Mouse (Mus musculus) heart, embryonic 11.5 days (tissue): ENCODE measurements around the gene Hsd17b1. TPM values are rescaled to one million over a fixed set of nuclear protein-coding genes. Genes with fewer than 3 reads are reported as not detected.

Experiments
- ATAC-seq: fragments of 200-750 bp; cut with Nextera tagmentation; replicated peaks from 2 replicates; pipeline ENCODE4 v1.8.0; 2017; ENCODE audit warnings: moderate library complexity; ENCODE audit not compliant: insufficient number of reproducible peaks, low FRiP score, low TSS enrichment
- H3K27ac ChIP-seq: fragments of 300-500 bp; sonication (generic); 2 replicates; pipeline ENCODE4 v1.5.1; 2014; ENCODE audit warnings: mild to moderate bottlenecking, low read depth, low read length
- H3K27me3 ChIP-seq: fragments of 300-500 bp; sonication (generic); 2 replicates; pipeline ENCODE4 v1.6.1; 2014; ENCODE audit warnings: mild to moderate bottlenecking, low read length, mixed read lengths; ENCODE audit not compliant: control insufficient read depth, insufficient read depth
- H3K36me3 ChIP-seq: fragments of 300-500 bp; sonication (generic); 2 replicates; pipeline ENCODE4 v1.6.1; 2014; ENCODE audit warnings: mild to moderate bottlenecking, low read length, moderate library complexity, mixed read lengths; ENCODE audit not compliant: control insufficient read depth, insufficient read depth
- H3K4me1 ChIP-seq: fragments of 300-500 bp; sonication (generic); 2 replicates; pipeline ENCODE4 v1.6.1; 2014; ENCODE audit warnings: low read length; ENCODE audit not compliant: control insufficient read depth, insufficient read depth
- H3K4me2 ChIP-seq: fragments of 300-500 bp; sonication (generic); 2 replicates; pipeline ENCODE4 v1.6.1; 2014; ENCODE audit warnings: mild to moderate bottlenecking, moderate library complexity
- H3K4me3 ChIP-seq: fragments of 300-500 bp; sonication (generic); 2 replicates; pipeline ENCODE4 v1.5.1; 2014; ENCODE audit warnings: low read depth, low read length
- H3K9ac ChIP-seq: fragments of 300-500 bp; sonication (generic); 2 replicates; pipeline ENCODE4 v1.6.1; 2014; ENCODE audit warnings: mild to moderate bottlenecking, low read depth, low read length, moderate library complexity
- H3K9me3 ChIP-seq: fragments of 300-500 bp; sonication (generic); replicated peaks from 2 replicates; pipeline ENCODE4 v1.6.1; 2016; ENCODE audit warnings: low read length; ENCODE audit not compliant: control insufficient read depth
- WGBS: fragments of 180-500 bp; shearing (Covaris S2); extraction: QIAGEN DNeasy Blood & Tissue Kit; methylation state at CpG from one replicate; pipeline ENCODE4 v1.1.7; 2014; ENCODE audit not compliant: insufficient replicate concordance; 5-methylcytosine and 5-hydroxymethylcytosine counted together
- polyA plus RNA-seq: library from polyadenylated mRNA; unstranded; fragments of >200 nt; fragmentation: Nextera tagmentation; extraction: Ambion mirVana; gene quantifications from 2 replicates; pipeline ENCODE4 v1.2.1, GENCODE M21; 2014

Hsd17b1 gene
- 0.11 TPM in 1 of 2 replicates, not detected in the other for polyA plus RNA-seq

DNA sequence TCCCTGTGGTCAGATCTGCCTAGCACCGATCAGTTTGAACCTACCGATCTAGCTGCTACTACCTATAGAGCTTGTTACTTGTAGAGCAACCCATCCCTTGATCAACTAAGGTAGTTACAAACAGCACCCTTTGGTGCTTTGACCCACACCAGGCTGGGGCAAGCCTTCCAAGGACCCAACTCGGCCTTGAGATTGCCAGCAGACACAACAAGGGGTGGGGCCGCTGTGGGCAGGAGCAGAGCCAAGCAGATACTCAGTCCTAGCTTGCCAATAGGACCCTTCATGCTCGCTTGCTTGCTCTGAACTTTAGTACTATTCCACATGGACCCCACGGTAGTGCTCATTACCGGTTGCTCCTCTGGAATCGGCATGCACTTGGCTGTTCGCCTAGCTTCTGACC lies at the start of gene Hsd17b1:
Gene Hsd17b1 (plus strand): TSS at position 291 of the 400 bp plus-strand sequence.
- Histone ChIP-seq H3K27ac (no peak within 1 kb of the TSS), H3K9me3 (no peaks in the 10 kb centered on the region), H3K4me3 (no peak within 1 kb of the TSS), H3K9ac (no peak within 1 kb of the TSS), H3K4me1 (peaks cover 6% of the 10 kb centered on the region), H3K27me3 (peaks cover 52% of the 10 kb centered on the region), H3K4me2 (peak within 1 kb of the TSS; percentile 27), H3K36me3 (peaks cover 2% of the 10 kb centered on the region; the same call in 1 of the 2 replicates)
- no peak for ATAC-seq
- 64% methylated on average over 9 of the region's 9 CpGs for WGBS

GRCm38 (mm10) chr11:101029320-101029719 lies 48.9 kb upstream of the Hsd17b1 start:
- 89% methylated on average over 8 of the region's 8 CpGs for WGBS

DNA sequence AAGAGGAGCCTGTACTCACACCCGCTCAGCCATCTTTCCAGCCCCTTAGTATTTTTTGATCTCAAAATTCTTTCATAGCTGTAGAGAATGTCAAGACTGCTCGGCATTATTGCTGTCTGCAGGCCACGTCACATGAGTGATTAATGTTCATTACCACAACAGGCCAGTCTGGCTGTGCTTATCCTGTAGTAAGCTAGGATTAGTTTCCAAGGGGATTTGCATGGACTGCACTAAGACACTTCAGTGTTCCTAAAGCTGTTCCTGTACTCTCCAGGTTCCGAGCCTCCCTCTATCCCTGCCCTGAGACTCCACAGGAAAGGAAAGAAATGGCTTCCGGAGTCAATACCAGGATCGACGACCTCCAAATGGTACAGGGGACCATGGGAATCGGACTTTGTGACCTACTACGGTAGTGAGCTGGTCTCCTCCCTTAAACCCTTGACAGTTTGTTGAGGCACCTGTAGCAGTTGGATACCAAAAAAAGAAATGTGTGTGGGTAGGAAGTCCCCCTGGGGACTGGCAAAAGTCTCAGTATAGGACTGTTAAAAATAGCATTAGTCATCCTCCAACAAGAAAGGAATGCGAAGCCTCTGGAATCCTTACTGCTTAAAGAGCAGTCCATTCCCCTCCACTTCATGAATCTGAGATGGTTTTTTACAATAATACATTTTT lies 47.9 kb upstream of the Hsd17b1 start:
- no peak overlapping the region for H3K4me3 ChIP-seq

More at GRCm38 (mm10) chr11:101029320-101029719, 48.9 kb upstream of the Hsd17b1 start:
- Histone ChIP-seq H3K27me3 (no peaks in the 10 kb centered on the region), H3K4me3 (no peak overlapping the region), H3K27ac (peak overlapping the region; percentile 74; the same call in 1 of the 2 replicates), H3K36me3 (peaks cover 16% of the 10 kb centered on the region), H3K9me3 (no peaks in the 10 kb centered on the region), H3K4me1 (peaks cover 24% of the 10 kb centered on the region), H3K9ac (no peak overlapping the region), H3K4me2 (no peak overlapping the region)
- no peak for ATAC-seq

GRCm38 (mm10) chr11:101030808-101031156 lies 47.4 kb upstream of the Hsd17b1 start:
- H3K36me3 ChIP-seq, result peaks cover 17% of the 10 kb centered on the region
- WGBS, result 72% methylated on average over 4 of the region's 4 CpGs
- H3K4me1 ChIP-seq, result peaks cover 24% of the 10 kb centered on the region
- H3K9ac ChIP-seq, result no peak overlapping the region
- no peaks in the 10 kb centered on the region for H3K9me3 ChIP-seq
- peak overlapping the region; percentile 95 for H3K27ac ChIP-seq
- no peaks in the 10 kb centered on the region for H3K27me3 ChIP-seq
- H3K4me2 ChIP-seq, result no peak overlapping the region
- no peak overlapping the region for H3K4me3 ChIP-seq
- ATAC-seq, result no peak

More for the DNA sequence above, 47.9 kb upstream of the Hsd17b1 start:
- ATAC-seq, result peak; percentile 42; the same call in 1 of the 2 replicates
- H3K9me3 ChIP-seq, result no peaks in the 10 kb centered on the region
- H3K4me1 ChIP-seq, result peaks cover 24% of the 10 kb centered on the region
- peaks cover 17% of the 10 kb centered on the region for H3K36me3 ChIP-seq
- no peak overlapping the region for H3K9ac ChIP-seq
- WGBS, result 50% methylated on average over 10 of the region's 10 CpGs
- no peaks in the 10 kb centered on the region for H3K27me3 ChIP-seq
- no peak overlapping the region for H3K4me2 ChIP-seq
- H3K27ac ChIP-seq, result peak overlapping the region; percentile 95

- H3K36me3 ChIP-seq, result peaks cover 14% of the 10 kb centered on the region
- H3K27ac ChIP-seq, result peak overlapping the region; percentile 95; the same call in 1 of the 2 replicates
- ATAC-seq, result no peak
- no peaks in the 10 kb centered on the region for H3K9me3 ChIP-seq
- WGBS, result 96% methylated on average over 1 of the region's 1 CpGs
- H3K4me1 ChIP-seq, result peaks cover 24% of the 10 kb centered on the region
- no peaks in the 10 kb centered on the region for H3K27me3 ChIP-seq
- no peak overlapping the region for H3K9ac ChIP-seq
- no peak overlapping the region for H3K4me3 ChIP-seq
- H3K4me2 ChIP-seq, result no peak overlapping the region
Observed at GRCm38 (mm10) chr11:101031470-101031869, 46.7 kb upstream of the Hsd17b1 start.

DNA sequence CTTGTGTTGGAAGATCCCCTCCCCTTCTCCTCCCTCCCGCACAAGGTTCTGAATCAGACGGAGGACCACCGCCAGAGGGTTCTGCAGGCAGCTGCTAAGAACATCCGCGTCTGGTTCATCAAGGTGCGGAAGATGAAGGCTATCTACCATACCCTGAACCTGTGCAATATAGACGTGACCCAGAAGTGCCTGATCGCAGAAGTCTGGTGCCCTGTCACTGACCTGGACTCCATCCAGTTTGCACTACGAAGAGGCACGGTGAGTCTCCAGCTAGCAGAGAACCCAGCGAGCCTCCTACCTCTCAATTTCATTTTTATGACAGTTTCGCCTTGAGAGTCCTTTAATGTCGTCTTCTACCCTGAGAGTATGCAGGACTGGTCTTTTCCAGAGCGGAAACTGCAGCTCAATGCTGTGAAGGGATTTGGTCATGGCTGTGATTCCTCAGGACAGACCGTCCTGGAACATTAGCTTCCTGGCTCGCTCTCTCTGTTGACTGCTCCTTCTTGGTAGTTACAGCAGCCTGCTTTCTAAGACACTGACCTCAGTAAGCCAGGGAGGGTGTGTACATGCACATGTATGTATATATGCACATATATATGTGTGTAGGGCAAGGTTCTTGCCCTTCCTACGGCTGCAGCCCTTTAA lies 44.2 kb upstream of the Hsd17b1 start:
- no peak for ATAC-seq
- peaks cover 25% of the 10 kb centered on the region for H3K36me3 ChIP-seq
- H3K4me1 ChIP-seq, result peaks cover 11% of the 10 kb centered on the region
- H3K4me2 ChIP-seq, result no peak overlapping the region
- no peaks in the 10 kb centered on the region for H3K27me3 ChIP-seq
- H3K4me3 ChIP-seq, result no peak overlapping the region
- WGBS, result 93% methylated on average over 17 of the region's 17 CpGs
- no peak overlapping the region for H3K27ac ChIP-seq
- H3K9me3 ChIP-seq, result no peaks in the 10 kb centered on the region
- H3K9ac ChIP-seq, result no peak overlapping the region

GRCm38 (mm10) chr11:101034614-101035327 lies 43.4 kb upstream of the Hsd17b1 start:
- no peak overlapping the region for H3K9ac ChIP-seq
- no peak for ATAC-seq
- H3K4me2 ChIP-seq, result no peak overlapping the region
- peaks cover 9% of the 10 kb centered on the region; the same call in 1 of the 2 replicates for H3K4me1 ChIP-seq
- peaks cover 25% of the 10 kb centered on the region for H3K36me3 ChIP-seq
- WGBS, result 91% methylated on average over 8 of the region's 8 CpGs
- no peaks in the 10 kb centered on the region for H3K27me3 ChIP-seq
- no peak overlapping the region for H3K4me3 ChIP-seq
- H3K27ac ChIP-seq, result no peak overlapping the region
- H3K9me3 ChIP-seq, result no peaks in the 10 kb centered on the region

GRCm38 (mm10) chr11:101035328-101035695 lies 42.9 kb upstream of the Hsd17b1 start:
- Histone ChIP-seq H3K9ac (no peak overlapping the region), H3K9me3 (no peaks in the 10 kb centered on the region), H3K27ac (no peak overlapping the region), H3K4me2 (no peak overlapping the region), H3K36me3 (peaks cover 30% of the 10 kb centered on the region), H3K4me3 (no peak overlapping the region), H3K4me1 (peaks cover 7% of the 10 kb centered on the region; the same call in 1 of the 2 replicates), H3K27me3 (no peaks in the 10 kb centered on the region)
- ATAC-seq, result no peak
- 89% methylated on average over 4 of the region's 4 CpGs for WGBS
